Mouse (Mus musculus) lung, adult 2 months (tissue): ENCODE data around the gene Pld3.

Experiments used
- CTCF ChIP-seq: fragments of 200-500 bp; IDR thresholded peaks from 2 replicates; pipeline ENCODE4 v1.5.1; 2011; ENCODE audit warnings: mild to moderate bottlenecking, low read length, control low read depth; ENCODE audit not compliant: insufficient read depth
- POLR2A ChIP-seq: fragments of 200-500 bp; IDR thresholded peaks from 2 replicates; pipeline ENCODE4 v1.6.1; 2011; ENCODE audit warnings: low read depth, mild to moderate bottlenecking, control low read depth, low read length, borderline replicate concordance; ENCODE audit errors: extremely low read depth

DNA sequence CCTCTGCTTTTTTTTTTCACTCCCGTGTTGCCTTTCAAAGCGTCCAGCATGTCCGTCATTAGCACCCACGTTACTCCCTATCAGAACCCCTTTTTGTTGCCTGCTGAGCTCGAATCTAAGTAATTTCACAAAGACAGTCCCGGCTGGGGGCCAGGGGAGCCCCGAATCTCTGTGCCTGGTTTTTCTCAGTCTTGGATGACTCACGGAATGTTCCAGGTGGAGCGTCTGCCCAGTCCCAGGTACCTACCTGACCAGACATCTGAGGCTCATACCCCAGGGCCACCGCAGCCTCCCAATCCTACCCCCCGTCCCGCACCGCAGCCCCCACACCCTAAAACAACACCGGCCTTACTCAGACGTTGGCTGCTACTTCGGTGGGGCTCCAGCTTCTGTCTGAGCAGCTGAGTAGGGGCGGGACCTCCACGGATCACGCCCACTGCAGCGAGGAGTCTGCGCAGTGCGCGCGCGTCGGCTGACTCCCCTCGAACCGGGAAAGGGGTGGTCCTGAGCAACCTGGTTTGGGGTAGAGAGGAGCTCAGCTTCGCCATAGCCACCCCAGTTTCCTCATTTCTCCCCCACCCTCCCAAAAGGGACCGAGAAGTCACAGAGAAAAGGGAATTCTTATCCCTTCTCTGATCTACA, 10.5 kb downstream of the Pld3 start:
- TF ChIP-seq POLR2A (peak; percentile 44; the same call in 1 of the 2 replicates), CTCF (no peak)
